Mouse (Mus musculus): ENCODE measurements at regions not wholly inside any gene's neighbourhood (a gene's known extent, or its start where the extent isn't known, plus 50 kb on each side); places are given as distances from the start of the nearest gene placed in this dataset.

GRCm38 (mm10) chr19:51240295-51240864 lies 561.9 kb upstream of the Sorcs1 start:
- H3K4me2 ChIP-seq (replicated peaks; ENCODE audit: low read depth), result no peak overlapping the region
- no peaks in the 10 kb centered on the region for H3K4me1 ChIP-seq (replicated peaks; ENCODE audit: control insufficient read depth, insufficient read depth)
- TF ChIP-seq CTCF (IDR thresholded peaks at IDR 0.05; ENCODE audit: low read depth), result no peak
- TF ChIP-seq EP300 (optimal IDR thresholded peaks at IDR 0.05), result no peak
- no peaks in the 10 kb centered on the region for H3K36me3 ChIP-seq (ENCODE audit: control insufficient read depth, insufficient read depth, low read length)
- DNase-seq (ENCODE audit: low spot score), result no peak
- H3K27ac ChIP-seq (replicated peaks), result no peak overlapping the region
- ATAC-seq (ENCODE audit: low FRiP score, low TSS enrichment), result no peak
- no peak overlapping the region for H3K9ac ChIP-seq (ENCODE audit: low read length)
- no peak overlapping the region for H3K4me3 ChIP-seq (ENCODE audit: low read depth, low read length)
- WGBS, result 45% methylated on average over 2 of the region's 2 CpGs
- H3K9me3 ChIP-seq (ENCODE audit: control insufficient read depth, low read length), result no peaks in the 10 kb centered on the region
- no peaks in the 10 kb centered on the region for H3K27me3 ChIP-seq (ENCODE audit: control insufficient read depth, insufficient read depth, low read length)

- no peaks in the 10 kb centered on the region for H3K4me1 ChIP-seq (replicated peaks; ENCODE audit: control insufficient read depth, insufficient read depth)
These were observed 559.7 kb upstream of the Sorcs1 start for GRCm38 (mm10) chr19:51238181-51238523.

GRCm38 (mm10) chr19:51237509-51238180 lies 559.2 kb upstream of the Sorcs1 start:
- H3K9ac ChIP-seq (ENCODE audit: low read length), result no peak overlapping the region
- no peak overlapping the region for H3K4me2 ChIP-seq (replicated peaks; ENCODE audit: low read depth)
- no peak overlapping the region for H3K27ac ChIP-seq (replicated peaks)
- DNase-seq (ENCODE audit: low spot score), result no peak
- no peaks in the 10 kb centered on the region for H3K4me1 ChIP-seq (replicated peaks; ENCODE audit: control insufficient read depth, insufficient read depth)
- H3K9me3 ChIP-seq (ENCODE audit: control insufficient read depth, low read length), result no peaks in the 10 kb centered on the region
- no peak overlapping the region for H3K4me3 ChIP-seq (ENCODE audit: low read depth, low read length)
- WGBS, result 84% methylated on average over 1 of the region's 1 CpGs
- TF ChIP-seq EP300 (optimal IDR thresholded peaks at IDR 0.05) (no peak), CTCF (IDR thresholded peaks at IDR 0.05; ENCODE audit: low read depth) (no peak)
- no peaks in the 10 kb centered on the region for H3K36me3 ChIP-seq (ENCODE audit: control insufficient read depth, insufficient read depth, low read length)
- no peak for ATAC-seq (ENCODE audit: low FRiP score, low TSS enrichment)
- no peaks in the 10 kb centered on the region for H3K27me3 ChIP-seq (ENCODE audit: control insufficient read depth, insufficient read depth, low read length)

More at GRCm38 (mm10) chr19:51238181-51238523, 559.7 kb upstream of the Sorcs1 start:
- Histone ChIP-seq H3K4me2 (replicated peaks; ENCODE audit: low read depth) (no peak overlapping the region), H3K27me3 (ENCODE audit: control insufficient read depth, insufficient read depth, low read length) (no peaks in the 10 kb centered on the region), H3K27ac (replicated peaks) (no peak overlapping the region), H3K36me3 (ENCODE audit: control insufficient read depth, insufficient read depth, low read length) (no peaks in the 10 kb centered on the region), H3K9me3 (ENCODE audit: control insufficient read depth, low read length) (no peaks in the 10 kb centered on the region), H3K4me3 (ENCODE audit: low read depth, low read length) (no peak overlapping the region), H3K9ac (ENCODE audit: low read length) (no peak overlapping the region)
- DNase-seq (ENCODE audit: low spot score), result no peak
- ATAC-seq (ENCODE audit: low FRiP score, low TSS enrichment), result no peak
- TF ChIP-seq CTCF (IDR thresholded peaks at IDR 0.05; ENCODE audit: low read depth) (no peak), EP300 (optimal IDR thresholded peaks at IDR 0.05) (no peak)

GRCm38 (mm10) chr19:51232525-51232924 lies 554.1 kb upstream of the Sorcs1 start:
- ATAC-seq (ENCODE audit: low FRiP score, low TSS enrichment), result no peak
- TF ChIP-seq CTCF (IDR thresholded peaks at IDR 0.05; ENCODE audit: low read depth) (no peak), EP300 (optimal IDR thresholded peaks at IDR 0.05) (no peak)
- no peaks in the 10 kb centered on the region for H3K4me1 ChIP-seq (replicated peaks; ENCODE audit: control insufficient read depth, insufficient read depth)
- H3K36me3 ChIP-seq (ENCODE audit: control insufficient read depth, insufficient read depth, low read length), result no peaks in the 10 kb centered on the region
- 73% methylated on average over 2 of the region's 2 CpGs for WGBS
- H3K27me3 ChIP-seq (ENCODE audit: control insufficient read depth, insufficient read depth, low read length), result no peaks in the 10 kb centered on the region
- H3K9me3 ChIP-seq (ENCODE audit: control insufficient read depth, low read length), result no peaks in the 10 kb centered on the region
- no peak for DNase-seq (ENCODE audit: low spot score)
- no peak overlapping the region for H3K4me2 ChIP-seq (replicated peaks; ENCODE audit: low read depth)
- H3K9ac ChIP-seq (ENCODE audit: low read length), result no peak overlapping the region
- H3K4me3 ChIP-seq (ENCODE audit: low read depth, low read length), result no peak overlapping the region
- no peak overlapping the region for H3K27ac ChIP-seq (replicated peaks)

- Histone ChIP-seq H3K36me3 (ENCODE audit: control insufficient read depth, insufficient read depth, low read length) (no peaks in the 10 kb centered on the region), H3K4me1 (replicated peaks; ENCODE audit: control insufficient read depth, insufficient read depth) (no peaks in the 10 kb centered on the region), H3K9ac (ENCODE audit: low read length) (no peak overlapping the region), H3K27ac (replicated peaks) (no peak overlapping the region), H3K9me3 (ENCODE audit: control insufficient read depth, low read length) (no peaks in the 10 kb centered on the region), H3K4me2 (replicated peaks; ENCODE audit: low read depth) (no peak overlapping the region), H3K27me3 (ENCODE audit: control insufficient read depth, insufficient read depth, low read length) (no peaks in the 10 kb centered on the region), H3K4me3 (ENCODE audit: low read depth, low read length) (no peak overlapping the region)
- 53% methylated on average over 1 of the region's 1 CpGs for WGBS
- no peak for TF ChIP-seq EP300 (optimal IDR thresholded peaks at IDR 0.05)
- TF ChIP-seq CTCF (IDR thresholded peaks at IDR 0.05; ENCODE audit: low read depth), result no peak
- no peak for DNase-seq (ENCODE audit: low spot score)
- ATAC-seq (ENCODE audit: low FRiP score, low TSS enrichment), result no peak
These were observed 548.5 kb upstream of the Sorcs1 start for GRCm38 (mm10) chr19:51226932-51227331.

- Histone ChIP-seq H3K9me3 (ENCODE audit: control insufficient read depth, low read length) (no peaks in the 10 kb centered on the region), H3K36me3 (ENCODE audit: control insufficient read depth, insufficient read depth, low read length) (no peaks in the 10 kb centered on the region), H3K27ac (replicated peaks) (no peak overlapping the region), H3K4me2 (replicated peaks; ENCODE audit: low read depth) (no peak overlapping the region), H3K4me1 (replicated peaks; ENCODE audit: control insufficient read depth, insufficient read depth) (no peaks in the 10 kb centered on the region), H3K9ac (ENCODE audit: low read length) (no peak overlapping the region), H3K27me3 (ENCODE audit: control insufficient read depth, insufficient read depth, low read length) (no peaks in the 10 kb centered on the region), H3K4me3 (ENCODE audit: low read depth, low read length) (no peak overlapping the region)
- ATAC-seq (ENCODE audit: low FRiP score, low TSS enrichment) (no peak), DNase-seq (ENCODE audit: low spot score) (no peak)
- peak; percentile 65 for TF ChIP-seq CTCF (IDR thresholded peaks at IDR 0.05; ENCODE audit: low read depth)
- no peak for TF ChIP-seq EP300 (optimal IDR thresholded peaks at IDR 0.05)
These were observed 522.9 kb upstream of the Sorcs1 start for GRCm38 (mm10) chr19:51201391-51201790.
